Mouse (Mus musculus) embryo, embryonic 9.5 days (tissue): ENCODE measurements around the gene Tbc1d13.
A peak's percentile ranks its signal among the peaks of the same experiment; 100 is the strongest.

Source experiments
- DNase-seq: peaks from one replicate; pipeline ENCODE4 v3.0.0-alpha.2; 2017; ENCODE audit errors: extremely low spot score

Tbc1d13 gene

GRCm38 (mm10) chr2:30133613-30134377, at the start of gene Tbc1d13:
Tbc1d13 (plus strand) TSS chr2:30133746.
- DNase-seq, result peak; percentile 97

GRCm38 (mm10) chr2:30084113-30084512, 49.4 kb upstream of the Tbc1d13 start:
- no peak for DNase-seq

GRCm38 (mm10) chr2:30084632-30085031, 48.9 kb upstream of the Tbc1d13 start:
- DNase-seq, result no peak

GRCm38 (mm10) chr2:30087310-30087709, 46.2 kb upstream of the Tbc1d13 start:
- DNase-seq, result no peak

- DNase-seq, result no peak
Observed at GRCm38 (mm10) chr2:30091521-30091920, 42.0 kb upstream of the Tbc1d13 start.

- no peak for DNase-seq
Observed at GRCm38 (mm10) chr2:30092280-30092918, 41.1 kb upstream of the Tbc1d13 start.

- DNase-seq, result peak; percentile 97
Observed at GRCm38 (mm10) chr2:30093471-30094207, 39.9 kb upstream of the Tbc1d13 start, which contains the start of gene Zdhhc12. Zdhhc12 (minus strand) TSS chr2:30093648.

- no peak for DNase-seq
Observed at GRCm38 (mm10) chr2:30094208-30094588, 39.3 kb upstream of the Tbc1d13 start.

GRCm38 (mm10) chr2:30095882-30096527, 37.5 kb upstream of the Tbc1d13 start:
- DNase-seq, result peak; percentile 43

- DNase-seq, result no peak
Observed at GRCm38 (mm10) chr2:30100214-30100613, 33.3 kb upstream of the Tbc1d13 start.

- peak; percentile 57 for DNase-seq
Observed at GRCm38 (mm10) chr2:30106364-30106763, 27.2 kb upstream of the Tbc1d13 start.

- no peak for DNase-seq
Observed at GRCm38 (mm10) chr2:30107646-30108045, 25.9 kb upstream of the Tbc1d13 start.

- DNase-seq, result no peak
Observed at GRCm38 (mm10) chr2:30108260-30108659, 25.3 kb upstream of the Tbc1d13 start.

- no peak for DNase-seq
Observed at GRCm38 (mm10) chr2:30111500-30111899, 22.0 kb upstream of the Tbc1d13 start.

GRCm38 (mm10) chr2:30112564-30112963, 21.0 kb upstream of the Tbc1d13 start:
- DNase-seq, result no peak

GRCm38 (mm10) chr2:30119641-30120051, 13.9 kb upstream of the Tbc1d13 start:
- no peak for DNase-seq

GRCm38 (mm10) chr2:30120269-30120668, 13.3 kb upstream of the Tbc1d13 start:
- DNase-seq, result no peak

- DNase-seq, result no peak
Observed at GRCm38 (mm10) chr2:30122766-30123165, 10.8 kb upstream of the Tbc1d13 start.

- DNase-seq, result no peak
Observed at GRCm38 (mm10) chr2:30123729-30124471, 9.6 kb upstream of the Tbc1d13 start.

- peak; percentile 93 for DNase-seq
Observed at GRCm38 (mm10) chr2:30124472-30125274, 8.9 kb upstream of the Tbc1d13 start, which contains the start of gene Zer1. Zer1 (minus strand) TSS chr2:30124585.
